Mouse (Mus musculus): ENCODE results near the gene Zfp536.

Zfp536 gene

GRCm38 (mm10) chr7:37733996-37734395 lies 39.4 kb downstream of the Zfp536 start:
- TF ChIP-seq GATA4 (IDR thresholded peaks at IDR 0.05; ENCODE audit: insufficient replicate concordance, low read length) = no peak

GRCm38 (mm10) chr7:37732741-37733140 lies 40.7 kb downstream of the Zfp536 start:
- no peak for TF ChIP-seq GATA4 (IDR thresholded peaks at IDR 0.05; ENCODE audit: insufficient replicate concordance, low read length)

GRCm38 (mm10) chr7:37727746-37728145 lies 45.7 kb downstream of the Zfp536 start:
- TF ChIP-seq GATA4 (IDR thresholded peaks at IDR 0.05; ENCODE audit: insufficient replicate concordance, low read length) = no peak

GRCm38 (mm10) chr7:37724002-37724790 lies 49.2 kb downstream of the Zfp536 start:
- no peak for TF ChIP-seq GATA4 (IDR thresholded peaks at IDR 0.05; ENCODE audit: insufficient replicate concordance, low read length)

GRCm38 (mm10) chr7:37723191-37723592 lies 50.2 kb downstream of the Zfp536 start:
- no peak for TF ChIP-seq GATA4 (IDR thresholded peaks at IDR 0.05; ENCODE audit: insufficient replicate concordance, low read length)

GRCm38 (mm10) chr7:37721676-37722075 lies 51.8 kb downstream of the Zfp536 start:
- TF ChIP-seq GATA4 (IDR thresholded peaks at IDR 0.05; ENCODE audit: insufficient replicate concordance, low read length) = no peak

GRCm38 (mm10) chr7:37718671-37719402 lies 54.6 kb downstream of the Zfp536 start:
- TF ChIP-seq GATA4 (IDR thresholded peaks at IDR 0.05; ENCODE audit: insufficient replicate concordance, low read length) = no peak

GRCm38 (mm10) chr7:37717071-37717470 lies 56.4 kb downstream of the Zfp536 start:
- TF ChIP-seq GATA4 (IDR thresholded peaks at IDR 0.05; ENCODE audit: insufficient replicate concordance, low read length) = no peak

GRCm38 (mm10) chr7:37716626-37717025 lies 56.8 kb downstream of the Zfp536 start:
- TF ChIP-seq GATA4 (IDR thresholded peaks at IDR 0.05; ENCODE audit: insufficient replicate concordance, low read length) = no peak

- TF ChIP-seq GATA4 (IDR thresholded peaks at IDR 0.05; ENCODE audit: insufficient replicate concordance, low read length) = no peak
Measured at GRCm38 (mm10) chr7:37704464-37704863, 69.0 kb downstream of the Zfp536 start.

GRCm38 (mm10) chr7:37695066-37695465 lies 78.4 kb downstream of the Zfp536 start:
- TF ChIP-seq GATA4 (IDR thresholded peaks at IDR 0.05; ENCODE audit: insufficient replicate concordance, low read length) = no peak

- TF ChIP-seq GATA4 (IDR thresholded peaks at IDR 0.05; ENCODE audit: insufficient replicate concordance, low read length) = no peak
Measured at GRCm38 (mm10) chr7:37690606-37691005, 82.8 kb downstream of the Zfp536 start.

- TF ChIP-seq GATA4 (IDR thresholded peaks at IDR 0.05; ENCODE audit: insufficient replicate concordance, low read length) = no peak
Measured at GRCm38 (mm10) chr7:37689561-37690305, 83.7 kb downstream of the Zfp536 start.

- no peak for TF ChIP-seq GATA4 (IDR thresholded peaks at IDR 0.05; ENCODE audit: insufficient replicate concordance, low read length)
Measured at GRCm38 (mm10) chr7:37689107-37689511, 84.3 kb downstream of the Zfp536 start.

GRCm38 (mm10) chr7:37686366-37686765 lies 87.1 kb downstream of the Zfp536 start:
- TF ChIP-seq GATA4 (IDR thresholded peaks at IDR 0.05; ENCODE audit: insufficient replicate concordance, low read length) = no peak

- TF ChIP-seq GATA4 (IDR thresholded peaks at IDR 0.05; ENCODE audit: insufficient replicate concordance, low read length) = no peak
Measured at GRCm38 (mm10) chr7:37685247-37685646, 88.2 kb downstream of the Zfp536 start.
